Mouse (Mus musculus) kidney, adult 2 months (tissue): ENCODE results near the gene Lbr.

Source experiments
- CTCF ChIP-seq: fragments of 200-500 bp; conservative IDR thresholded peaks from 2 replicates; pipeline ENCODE4 v1.5.1; 2011; ENCODE audit warnings: low read depth, mild to moderate bottlenecking, control low read depth, low read length, moderate library complexity, mixed read lengths; ENCODE audit not compliant: insufficient read depth, insufficient read length
- POLR2A ChIP-seq: fragments of 200-500 bp; IDR thresholded peaks from one replicate; pipeline ENCODE4 v1.6.1; 2011; ENCODE audit warnings: low read depth, low read length, control low read depth

DNA sequence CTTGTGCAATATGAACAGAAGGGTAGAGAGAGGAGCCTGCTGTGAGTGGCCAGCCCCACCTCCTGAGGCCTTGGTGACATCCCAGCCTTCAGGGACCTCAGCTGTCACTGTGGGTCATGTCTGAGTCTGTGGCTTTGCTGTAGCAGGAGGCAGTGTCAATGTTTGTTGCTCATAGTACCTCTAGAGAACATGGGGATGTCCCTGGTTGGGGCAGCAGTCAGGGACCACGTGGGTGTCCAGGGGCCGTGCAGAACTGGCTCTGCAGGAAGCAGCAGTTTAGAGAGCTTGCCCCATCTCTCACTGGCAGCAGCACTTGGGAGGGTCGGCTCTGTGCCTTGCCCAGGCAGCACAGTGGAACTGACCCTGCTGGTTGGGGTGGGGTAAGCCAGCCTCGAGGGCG lies 34.2 kb upstream of the Lbr start:
- TF ChIP-seq CTCF (no peak), POLR2A (no peak)
